Mouse (Mus musculus) macrophage (primary cell): Measurements from ENCODE around the gene Tmem221. TPM values are rescaled to one million over a fixed set of nuclear protein-coding genes. Genes with fewer than 3 reads are reported as not detected.

ENCODE experiments used
- H3K27ac ChIP-seq: fragments of 350-480 bp; formaldehyde crosslinking; 2 replicates; pipeline ENCODE4 v1.9.0; 2021
- H3K36me3 ChIP-seq: fragments of 350-480 bp; formaldehyde crosslinking; 2 replicates; pipeline ENCODE4 v1.9.0; 2021; ENCODE audit errors: inconsistent target
- H3K4me3 ChIP-seq: fragments of 350-480 bp; formaldehyde crosslinking; 2 replicates; pipeline ENCODE4 v1.9.0; 2021; ENCODE audit errors: inconsistent target
- H3K79me2 ChIP-seq: fragments of 350-480 bp; formaldehyde crosslinking; 2 replicates; pipeline ENCODE4 v1.9.0; 2021; ENCODE audit errors: inconsistent target
- WGBS: methylation state at CpG from one replicate; pipeline ENCODE4 v1.1.7; 2026; ENCODE audit warnings: inconsistent platforms; ENCODE audit not compliant: missing documents; 5-methylcytosine and 5-hydroxymethylcytosine counted together
- polyA plus RNA-seq: library from polyadenylated mRNA; stranded (reverse); fragments of 250-400 nt; gene quantifications from 3 replicates; pipeline ENCODE4 v1.2.4, GENCODE M21; 2018; ENCODE audit warnings: inconsistent platforms

Gene Tmem221
- polyA plus RNA-seq, 1 experiment from 2014 or later = 3.2 TPM

DNA sequence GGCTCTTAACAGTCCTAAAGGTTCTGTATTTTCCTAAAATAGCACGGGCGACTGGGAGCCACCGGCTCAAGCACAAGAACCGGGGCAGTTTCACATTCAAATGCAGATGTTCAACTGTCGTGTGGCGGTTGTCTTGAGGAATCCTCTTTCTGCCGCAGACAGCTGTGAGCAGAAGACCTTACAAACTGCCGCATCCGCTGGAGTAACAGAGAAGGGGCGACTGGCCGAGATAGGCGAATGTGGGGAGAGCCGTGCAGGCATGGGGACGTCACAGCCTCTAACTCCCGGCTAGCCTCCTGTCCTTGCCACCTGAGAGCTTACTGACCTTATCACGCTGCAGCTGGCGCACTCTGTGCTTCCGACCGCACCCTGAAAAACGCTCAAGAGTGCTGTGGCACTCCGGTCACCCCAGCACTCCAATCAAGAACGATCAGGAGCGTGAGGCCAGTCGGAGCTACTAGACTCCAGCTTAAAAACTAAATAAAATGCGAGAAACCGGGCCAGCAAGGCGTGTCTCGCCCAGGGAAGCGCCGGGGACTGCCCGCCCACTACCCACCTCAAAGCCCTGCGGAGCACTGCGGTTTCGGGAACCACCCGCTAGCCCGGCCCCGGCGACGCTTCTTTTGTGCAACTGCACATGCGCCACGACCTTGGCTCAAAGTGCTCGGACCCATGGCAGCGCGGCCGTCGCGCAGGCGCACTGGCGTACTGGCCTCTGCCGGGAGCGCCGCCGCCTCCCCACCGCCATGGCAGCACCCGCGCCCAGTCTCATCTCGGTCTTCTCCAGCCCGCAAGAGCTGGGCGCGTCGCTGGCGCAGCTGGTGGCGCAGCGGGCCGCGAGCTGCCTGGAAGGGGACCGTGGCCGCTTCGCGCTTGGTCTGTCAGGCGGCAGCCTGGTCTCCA lies 33.1 kb upstream of the Tmem221 start, which contains the start of gene Pgls:
Gene Pgls, plus strand, starts transcription at position 706 of the 903 bp plus-strand sequence.
- whole genome bisulfite sequencing = under 1% methylated on average over 60 of the region's 71 CpGs
- Histone ChIP-seq H3K27ac (peak within 1 kb of the TSS; percentile 85), H3K79me2 (peaks cover 24% of the 10 kb centered on the region), H3K4me3 (peak within 1 kb of the TSS; percentile 92), H3K36me3 (no peaks in the 10 kb centered on the region; the same call in 1 of the 2 replicates)

DNA sequence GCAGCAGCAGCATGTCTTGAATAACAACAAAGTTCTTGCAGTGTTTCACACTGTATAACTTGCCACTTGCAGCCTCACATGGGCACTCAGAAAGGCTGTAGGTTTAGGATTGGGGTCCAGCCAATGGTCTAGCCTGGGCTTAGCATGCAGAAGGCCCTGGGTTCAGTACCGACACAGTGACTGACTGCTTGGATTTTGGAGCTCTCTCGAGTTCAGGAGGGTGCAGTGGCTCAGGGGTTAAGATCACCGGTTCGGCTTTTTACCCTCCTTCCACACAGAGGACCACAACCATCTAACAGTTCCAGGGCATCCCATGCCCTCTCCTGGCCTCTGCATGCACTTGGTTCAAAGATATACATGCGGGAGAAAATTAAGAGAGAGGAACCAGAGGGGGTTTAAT lies 32.3 kb upstream of the Tmem221 start:
- Histone ChIP-seq H3K4me3 (peak overlapping the region; percentile 92), H3K36me3 (peaks cover 4% of the 10 kb centered on the region), H3K79me2 (peaks cover 24% of the 10 kb centered on the region), H3K27ac (peak overlapping the region; percentile 85)
- WGBS = 17% methylated on average over 5 of the region's 5 CpGs

DNA sequence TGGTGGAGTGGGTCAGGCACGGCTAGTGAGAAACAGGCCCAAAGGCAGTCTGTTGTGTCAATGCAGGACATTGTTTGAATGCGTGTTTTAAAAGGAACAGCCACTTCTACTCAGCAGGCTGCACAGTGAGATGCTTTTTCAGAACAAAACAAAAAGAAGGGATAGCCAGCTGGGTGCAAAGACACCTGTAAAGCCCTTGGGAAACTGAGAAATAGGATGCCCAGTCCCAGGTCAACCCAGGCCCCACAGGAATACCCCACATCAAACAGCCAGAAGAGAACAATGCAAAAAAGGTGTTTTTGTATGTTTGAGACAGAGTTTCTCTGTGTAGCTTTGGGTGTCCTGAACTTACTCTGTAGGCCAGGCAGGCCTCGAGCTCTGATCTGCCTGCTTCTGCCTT lies 30.1 kb upstream of the Tmem221 start:
- no peak overlapping the region for H3K27ac ChIP-seq

DNA sequence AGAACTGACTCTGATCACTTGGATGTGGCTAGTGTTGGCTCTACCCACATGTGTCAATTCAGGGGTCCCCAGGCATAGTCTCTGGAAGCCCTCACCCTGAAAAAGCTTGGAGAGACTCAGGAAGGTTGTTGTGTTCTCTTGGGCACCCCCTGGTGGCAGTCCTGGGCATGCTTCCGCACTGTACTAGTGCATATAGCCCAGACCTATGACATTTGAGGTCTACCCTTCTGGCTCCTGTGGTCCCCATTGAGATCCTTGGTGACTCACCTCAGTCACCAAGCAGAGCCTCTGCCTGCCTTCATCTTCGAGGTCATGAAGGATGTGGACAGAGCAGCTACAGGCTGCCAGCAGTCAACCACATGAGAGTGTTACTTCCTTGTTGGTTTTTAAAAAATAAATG lies 28.2 kb upstream of the Tmem221 start:
- WGBS = 50% methylated on average over 2 of the region's 2 CpGs
- Histone ChIP-seq H3K79me2 (peaks cover 27% of the 10 kb centered on the region), H3K4me3 (no peak overlapping the region), H3K27ac (no peak overlapping the region), H3K36me3 (peaks cover 28% of the 10 kb centered on the region)

More for the DNA sequence above, 30.1 kb upstream of the Tmem221 start:
- Histone ChIP-seq H3K79me2 (peaks cover 23% of the 10 kb centered on the region), H3K4me3 (no peak overlapping the region), H3K36me3 (peaks cover 20% of the 10 kb centered on the region)
- WGBS = 95% methylated on average over 3 of the region's 3 CpGs

DNA sequence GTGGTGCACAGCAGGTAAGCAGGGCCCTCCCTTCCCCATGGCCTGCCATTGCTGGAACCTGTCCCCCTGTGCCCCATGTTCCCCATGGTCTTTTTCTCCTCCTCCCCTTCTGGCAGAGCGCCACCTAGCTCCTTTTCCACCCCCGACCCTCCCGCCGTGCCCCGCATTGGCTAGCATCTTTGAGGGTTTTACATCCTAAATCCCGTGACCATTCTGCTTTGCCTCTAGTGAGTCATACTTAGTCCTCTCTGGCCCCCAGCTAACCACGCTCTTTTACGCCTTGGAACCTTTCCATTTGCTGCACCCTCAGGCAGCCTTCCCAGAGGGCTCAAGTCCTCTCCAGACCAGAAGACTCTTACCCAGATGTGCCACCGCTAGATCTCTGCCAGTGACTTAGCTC lies 21.5 kb upstream of the Tmem221 start:
- H3K79me2 ChIP-seq = peaks cover 76% of the 10 kb centered on the region
- WGBS = 57% methylated on average over 8 of the region's 9 CpGs
- peak overlapping the region; percentile 45 for H3K4me3 ChIP-seq
- H3K27ac ChIP-seq = peak overlapping the region; percentile 99
- peaks cover 20% of the 10 kb centered on the region; the same call in 1 of the 2 replicates for H3K36me3 ChIP-seq

DNA sequence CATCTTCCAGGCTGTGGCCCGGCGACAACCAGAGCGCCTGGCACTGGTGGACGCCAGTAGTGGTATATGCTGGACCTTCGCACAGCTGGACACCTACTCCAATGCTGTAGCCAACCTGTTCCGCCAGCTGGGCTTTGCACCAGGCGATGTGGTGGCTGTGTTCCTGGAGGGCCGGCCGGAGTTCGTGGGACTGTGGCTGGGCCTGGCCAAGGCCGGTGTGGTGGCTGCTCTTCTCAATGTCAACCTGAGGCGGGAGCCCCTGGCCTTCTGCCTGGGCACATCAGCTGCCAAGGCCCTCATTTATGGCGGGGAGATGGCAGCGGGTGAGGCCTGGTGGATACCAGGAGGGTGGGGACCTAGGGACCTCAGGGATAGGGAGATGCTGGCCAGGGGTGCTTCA lies 20.8 kb upstream of the Tmem221 start:
- peaks cover 13% of the 10 kb centered on the region; the same call in 1 of the 2 replicates for H3K36me3 ChIP-seq
- H3K4me3 ChIP-seq = peak overlapping the region; percentile 45
- H3K79me2 ChIP-seq = peaks cover 83% of the 10 kb centered on the region
- peak overlapping the region; percentile 99 for H3K27ac ChIP-seq
- 91% methylated on average over 14 of the region's 14 CpGs for WGBS

DNA sequence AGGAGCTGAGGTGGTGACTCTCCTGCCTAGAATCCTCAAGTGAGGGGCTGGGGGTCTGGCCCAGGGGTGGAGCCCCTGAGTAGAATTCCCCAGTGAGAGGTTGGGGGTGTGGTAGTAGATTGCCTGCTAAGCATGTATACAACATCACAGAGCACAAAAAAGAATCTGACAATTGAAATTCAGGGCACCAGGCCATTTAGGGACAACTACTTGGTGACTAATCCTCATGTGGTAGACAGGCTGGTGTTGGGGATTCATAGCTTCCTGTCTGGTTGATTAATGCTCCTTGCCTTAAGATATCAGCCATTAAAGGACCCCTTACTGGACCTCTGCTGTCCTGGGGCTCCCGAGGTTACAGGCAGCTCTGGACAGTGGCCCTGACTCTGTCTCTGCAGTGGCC lies 20.3 kb upstream of the Tmem221 start:
- Histone ChIP-seq H3K4me3 (peak overlapping the region; percentile 45), H3K79me2 (peaks cover 88% of the 10 kb centered on the region), H3K36me3 (peaks cover 13% of the 10 kb centered on the region; the same call in 1 of the 2 replicates), H3K27ac (peak overlapping the region; percentile 99)
- 60% methylated on average over 1 of the region's 1 CpGs for WGBS

DNA sequence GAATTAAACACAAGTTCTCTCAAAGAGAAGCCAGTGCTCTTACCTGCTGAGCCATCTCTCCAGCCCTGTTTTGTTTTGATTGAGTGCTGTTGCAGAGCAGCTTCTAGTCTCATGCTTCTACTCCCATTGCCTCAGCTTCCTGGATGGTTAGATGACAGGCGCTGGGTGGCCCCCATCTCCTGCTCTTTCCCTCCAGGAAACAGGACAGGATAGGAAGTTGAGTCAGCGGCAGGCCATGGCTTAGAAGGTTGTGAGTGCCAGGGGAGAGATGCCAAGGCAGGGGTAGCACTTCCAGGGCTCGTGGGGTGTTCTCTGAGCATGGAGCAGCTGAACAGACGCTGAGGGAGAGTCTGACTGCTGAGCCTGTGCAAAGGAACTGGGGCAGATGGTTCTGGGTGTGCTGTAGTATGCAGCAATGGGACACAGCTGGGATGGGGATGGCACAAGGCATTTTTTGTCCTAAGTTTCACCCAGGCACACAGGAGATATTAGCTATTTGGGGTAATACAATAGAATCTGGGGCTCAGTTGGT lies 19.3 kb upstream of the Tmem221 start:
- Histone ChIP-seq H3K27ac (peak overlapping the region; percentile 99), H3K36me3 (peaks cover 4% of the 10 kb centered on the region; the same call in 1 of the 2 replicates), H3K79me2 (peaks cover 85% of the 10 kb centered on the region), H3K4me3 (no peak overlapping the region)
- 39% methylated on average over 4 of the region's 4 CpGs for WGBS

DNA sequence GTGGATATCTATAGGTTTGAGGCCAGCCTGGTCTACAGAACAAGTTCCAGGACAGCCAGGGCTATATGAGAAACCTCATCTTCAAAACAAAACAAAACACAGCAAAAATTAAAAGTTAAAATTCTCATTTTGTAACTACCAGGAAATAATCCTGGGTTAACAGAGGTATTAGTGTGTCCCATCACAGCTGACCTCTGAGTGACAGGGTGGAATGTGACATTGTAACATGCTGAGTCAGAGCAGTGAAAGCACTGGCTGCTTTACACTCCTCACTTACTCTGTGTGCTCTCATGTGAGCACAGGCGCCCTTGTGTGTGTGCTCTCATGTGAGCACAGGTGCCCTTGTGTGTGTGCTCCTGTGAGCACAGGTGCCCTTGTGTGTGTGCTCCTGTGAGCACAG lies 16.3 kb upstream of the Tmem221 start:
- WGBS = 100% methylated on average over 1 of the region's 1 CpGs
- H3K79me2 ChIP-seq = peaks cover 80% of the 10 kb centered on the region
- no peaks in the 10 kb centered on the region for H3K36me3 ChIP-seq
- no peak overlapping the region for H3K27ac ChIP-seq
- no peak overlapping the region for H3K4me3 ChIP-seq

DNA sequence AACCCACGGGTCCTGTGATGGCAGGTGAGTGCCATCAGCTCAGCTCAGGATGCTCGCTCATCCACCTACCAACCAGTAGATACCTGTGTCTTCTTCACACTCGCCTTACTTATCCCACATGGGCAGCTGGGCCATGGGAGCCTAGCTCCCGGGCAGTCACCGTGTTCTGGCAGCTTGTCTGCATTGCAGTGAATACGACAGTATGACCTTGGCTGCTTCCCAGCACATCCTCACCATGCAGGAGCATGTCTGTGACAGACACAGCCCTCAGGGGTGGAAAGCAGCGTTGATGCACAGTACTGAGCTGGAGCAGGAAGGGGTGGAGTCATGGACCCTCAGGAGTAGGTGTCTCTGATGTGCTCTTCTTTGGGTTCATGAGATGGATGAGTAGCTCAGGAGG lies 15.8 kb upstream of the Tmem221 start:
- Histone ChIP-seq H3K4me3 (no peak overlapping the region), H3K36me3 (no peaks in the 10 kb centered on the region), H3K79me2 (peaks cover 74% of the 10 kb centered on the region), H3K27ac (no peak overlapping the region)
- 90% methylated on average over 7 of the region's 7 CpGs for WGBS

DNA sequence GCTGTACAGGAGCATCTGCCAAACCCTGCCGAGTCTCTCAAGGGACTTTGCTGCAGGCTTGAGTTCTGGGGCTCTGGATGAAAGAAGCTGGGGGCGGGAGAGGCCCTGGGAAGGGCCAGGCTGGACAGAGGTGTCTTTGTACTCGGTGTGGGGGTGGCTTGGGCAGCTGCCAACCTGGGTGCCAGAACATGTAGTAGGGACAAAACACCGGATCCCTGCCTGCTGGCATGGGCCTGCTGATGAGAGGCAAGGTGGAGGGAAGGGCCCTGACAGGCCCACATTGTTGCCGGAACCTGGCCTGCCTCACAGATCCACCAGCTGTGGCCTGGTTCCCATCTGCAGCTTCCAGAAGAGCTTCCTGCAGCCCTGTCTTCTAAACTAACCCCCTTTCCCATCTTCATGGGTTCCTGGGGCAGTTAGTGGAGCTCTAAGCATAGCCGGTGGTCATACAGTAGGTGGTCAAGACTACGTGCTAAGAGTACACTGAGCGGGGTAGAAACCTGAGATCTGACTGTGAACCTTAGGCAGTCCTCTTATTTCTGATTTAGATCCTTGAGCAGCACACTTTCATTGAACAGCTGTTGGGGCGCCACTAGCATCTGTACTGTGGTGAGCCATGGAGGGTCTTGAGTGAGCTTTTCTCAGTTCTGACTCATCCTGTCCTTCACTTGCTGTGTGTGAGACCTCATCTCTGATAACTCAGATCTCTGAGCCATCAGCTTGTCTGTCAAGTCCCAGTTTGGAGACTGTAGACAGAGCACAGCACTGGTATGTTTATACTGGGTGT lies 14.4 kb upstream of the Tmem221 start:
- Histone ChIP-seq H3K4me3 (no peak overlapping the region), H3K27ac (no peak overlapping the region), H3K36me3 (no peaks in the 10 kb centered on the region), H3K79me2 (peaks cover 62% of the 10 kb centered on the region)
- WGBS = 92% methylated on average over 9 of the region's 9 CpGs

DNA sequence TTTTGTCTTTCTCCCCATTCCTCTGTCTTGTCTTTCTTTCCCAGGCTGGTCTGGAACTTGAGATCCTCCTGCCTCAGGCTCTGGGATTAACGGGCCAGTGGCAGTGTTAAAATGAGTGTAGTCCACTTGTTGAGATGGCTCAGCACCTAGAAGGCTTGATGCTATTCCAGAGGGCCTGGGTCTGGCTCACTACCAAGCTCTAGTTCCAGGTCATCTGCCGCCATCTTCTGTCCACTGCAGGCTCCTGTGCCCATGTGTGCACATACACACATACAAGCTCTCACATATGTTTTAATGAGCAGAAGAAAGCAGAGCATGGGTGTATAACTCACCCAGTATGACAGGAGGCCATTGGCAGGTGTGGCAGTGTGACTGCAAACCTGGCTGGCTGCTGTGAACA lies 13.4 kb upstream of the Tmem221 start:
- no peaks in the 10 kb centered on the region for H3K36me3 ChIP-seq
- 92% methylated on average over 1 of the region's 2 CpGs for WGBS
- no peak overlapping the region for H3K27ac ChIP-seq
- H3K79me2 ChIP-seq = peaks cover 60% of the 10 kb centered on the region
- no peak overlapping the region for H3K4me3 ChIP-seq

DNA sequence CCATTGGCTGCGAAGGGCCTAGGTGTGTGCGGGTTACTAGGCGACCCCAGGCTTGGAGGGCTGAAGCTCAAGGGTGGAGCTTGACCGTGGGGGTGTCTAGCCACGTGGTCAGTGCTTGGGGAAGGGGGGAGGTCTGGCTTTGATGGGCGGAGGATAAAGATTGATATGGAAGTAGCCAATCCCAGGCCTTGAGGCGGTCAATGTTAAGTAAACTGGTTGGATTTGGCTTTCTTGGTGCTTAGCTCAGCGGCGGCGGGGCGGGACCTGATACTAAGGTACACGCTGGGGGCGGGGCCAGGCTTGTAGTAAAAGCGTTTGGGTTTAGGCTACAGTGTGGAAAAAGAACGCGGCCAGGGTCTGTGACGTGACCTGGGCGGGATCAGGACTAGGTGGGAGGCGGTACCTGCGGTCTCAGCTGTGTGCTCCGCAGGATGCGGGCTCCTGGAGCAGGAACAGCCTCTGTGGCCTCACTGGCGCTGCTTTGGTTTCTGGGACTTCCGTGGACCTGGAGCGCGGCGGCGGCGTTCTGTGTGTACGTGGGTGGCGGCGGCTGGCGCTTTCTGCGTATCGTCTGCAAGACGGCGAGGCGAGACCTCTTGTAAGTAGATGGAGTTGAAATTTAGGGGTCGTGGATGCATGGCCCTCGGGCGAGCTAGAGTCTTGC lies 11.8 kb upstream of the Tmem221 start:
- 4% methylated on average over 41 of the region's 41 CpGs for WGBS
- peak overlapping the region; percentile 58 for H3K4me3 ChIP-seq
- H3K36me3 ChIP-seq = no peaks in the 10 kb centered on the region
- peaks cover 44% of the 10 kb centered on the region for H3K79me2 ChIP-seq
- peak overlapping the region; percentile 33; the same call in 1 of the 2 replicates for H3K27ac ChIP-seq
